ENCODE assay signal across 11 mouse cellular contexts in the genomic region with DNA sequence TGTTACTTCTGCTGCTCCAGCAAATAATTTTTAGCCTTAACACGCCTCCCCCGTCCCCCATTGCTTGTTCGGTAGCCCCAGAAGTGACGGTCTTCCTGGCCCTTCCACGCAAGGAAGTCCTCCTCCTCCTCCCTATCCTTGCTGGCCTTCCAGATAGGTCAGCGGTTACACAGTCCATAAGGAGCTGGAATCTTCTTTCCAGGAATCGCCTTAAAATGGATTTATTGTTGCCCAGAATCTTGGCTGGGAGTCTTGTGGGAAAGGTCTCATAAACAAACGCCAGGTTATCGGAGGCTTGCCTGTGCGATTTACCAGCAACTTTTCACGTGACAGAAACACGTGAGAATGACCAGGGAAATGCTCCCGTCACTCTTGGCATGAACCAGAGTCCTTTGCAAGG.
A peak's percentile ranks its signal among the peaks of the same experiment; 100 is the strongest.
DNase-seq lines count a peak whose midpoint lies in the region; ATAC-seq lines count a peak whose summit lies in the region.
"Had no signal": no experiment of that assay in that cellular context is flagged by ENCODE, and none has a peak within 500 bp of the region (broad histone marks: within the 10 kb centered on the region; RNA-seq: fewer than 3 reads in every experiment).

No protein-coding gene starts in this region.

- peaks cover 7% of the 10 kb centered on the region for H3K9me3 ChIP-seq in heart, embryonic 16.5 days (replicated peaks; ENCODE audit: control insufficient read depth, low read length)
- H3K9me3 ChIP-seq in embryonic facial prominence, embryonic 10.5 days: peaks cover 9% of the 10 kb centered on the region
- H3K9me3 ChIP-seq: limb, embryonic 15.5 days had no signal

- peaks cover 7% of the 10 kb centered on the region; the same call in 1 of the 2 replicates for H3K4me1 ChIP-seq in heart, embryonic 16.5 days (ENCODE audit: control insufficient read depth, insufficient read depth, low read length)
- no peaks in the 10 kb centered on the region for H3K4me1 ChIP-seq in embryonic facial prominence, embryonic 10.5 days
- H3K4me1 ChIP-seq: midbrain, embryonic 12.5 days had no signal

- peak overlapping the region; percentile 23; the same call in 1 of the 2 replicates for H3K4me2 ChIP-seq in heart, embryonic 16.5 days (ENCODE audit: low read depth, low read length)
- H3K4me2 ChIP-seq: limb, embryonic 15.5 days; midbrain, embryonic 12.5 days had no signal

- H3K9ac ChIP-seq in heart, embryonic 16.5 days (ENCODE audit: low read length): no peak overlapping the region
- H3K9ac ChIP-seq: limb, embryonic 15.5 days; midbrain, embryonic 12.5 days had no signal

- peak overlapping the region; percentile 64 for H3K27ac ChIP-seq in heart, embryonic 16.5 days (ENCODE audit: low read length)
- no peak overlapping the region for H3K27ac ChIP-seq in embryonic facial prominence, embryonic 10.5 days (replicated peaks)
- H3K27ac ChIP-seq: limb, embryonic 15.5 days; midbrain, embryonic 12.5 days had no signal

- no peak overlapping the region for H3K4me3 ChIP-seq in heart, embryonic 16.5 days (ENCODE audit: low read length)
- no peak overlapping the region for H3K4me3 ChIP-seq in embryonic facial prominence, embryonic 10.5 days
- H3K4me3 ChIP-seq: limb, embryonic 15.5 days; midbrain, embryonic 12.5 days had no signal

- 54% methylated on average over 13 of the region's 13 CpGs for WGBS in heart, embryonic 16.5 days
- 85% methylated on average over 13 of the region's 13 CpGs for whole genome bisulfite sequencing in embryonic facial prominence, embryonic 10.5 days

- H3K36me3 ChIP-seq in heart, embryonic 16.5 days (ENCODE audit: control insufficient read depth, insufficient read depth): no peaks in the 10 kb centered on the region
- H3K36me3 ChIP-seq in embryonic facial prominence, embryonic 10.5 days (replicated peaks): no peaks in the 10 kb centered on the region
- H3K36me3 ChIP-seq: limb, embryonic 15.5 days; midbrain, embryonic 12.5 days had no signal

- DNase-seq in ovary, adult 18-20 months (ENCODE audit: low spot score): peak; percentile 32
- DNase-seq in ovary, postnatal 14 days (ENCODE audit: low spot score): no peak
- peak; percentile 42 for DNase-seq in kidney, postnatal 14 days
- no peak for DNase-seq in embryonic facial prominence, embryonic 10.5 days (ENCODE audit: low spot score)
- DNase-seq in frontal cortex, postnatal 36 days (ENCODE audit: low spot score in 2 of 2): no peak
- no peak for DNase-seq in layer of hippocampus, adult 9-11 months
- DNase-seq: embryo, embryonic 11 days; retina, postnatal 1 day had no signal

- no peaks in the 10 kb centered on the region for H3K27me3 ChIP-seq in heart, embryonic 16.5 days (ENCODE audit: control insufficient read depth, insufficient read depth, low read length)
- no peaks in the 10 kb centered on the region for H3K27me3 ChIP-seq in embryonic facial prominence, embryonic 10.5 days (replicated peaks; ENCODE audit: low read depth, poor library complexity, severe bottlenecking)
- H3K27me3 ChIP-seq: limb, embryonic 15.5 days; midbrain, embryonic 12.5 days had no signal

- 0 out of 2 replicates have a peak, but pooled peaks have one; percentile 19 for ATAC-seq in heart, embryonic 16.5 days (replicated peaks; ENCODE audit: extremely low read depth, insufficient read depth, low FRiP score)

Comparison
In these comparisons a context has a peak if more than half of its experiments do, and no peak if none do; other contexts are left out.
1. DNase-seq: peak in ovary, adult 18-20 months (single experiment) and kidney, postnatal 14 days (single experiment); none in ovary, postnatal 14 days (single experiment), embryonic facial prominence, embryonic 10.5 days (single experiment), frontal cortex, postnatal 36 days (0 of 2) and layer of hippocampus, adult 9-11 months (single experiment).